Mouse (Mus musculus): Measurements from ENCODE around the gene Hist2h2be. TPM values are rescaled to one million over a fixed set of nuclear protein-coding genes. Genes with fewer than 3 reads are reported as not detected.

The Hist2h2be gene
- polyA plus RNA-seq, 1 experiment from 2014 or later, result 11.1 TPM

GRCm38 (mm10) chr3:96222774-96223173 lies 1.9 kb downstream of the Hist2h2be start:
- ATAC-seq (ENCODE audit: low FRiP score, low TSS enrichment), result no peak
- H3K36me3 ChIP-seq (ENCODE audit: insufficient read depth, low read length), result no peaks in the 10 kb centered on the region
- 88% methylated on average over 4 of the region's 4 CpGs for WGBS
- peak overlapping the region; percentile 72; the same call in 1 of the 2 replicates for H3K4me3 ChIP-seq (ENCODE audit: low read length)
- no peaks in the 10 kb centered on the region for H3K27me3 ChIP-seq (ENCODE audit: insufficient read depth, low read length)
- H3K4me2 ChIP-seq (replicated peaks; ENCODE audit: low read depth, low read length), result peak overlapping the region; percentile 77
- H3K9me3 ChIP-seq (ENCODE audit: low read length), result no peaks in the 10 kb centered on the region
- H3K27ac ChIP-seq (ENCODE audit: low read length), result no peak overlapping the region
- H3K4me1 ChIP-seq (ENCODE audit: insufficient read depth, low read length), result peaks cover 59% of the 10 kb centered on the region
- 0 out of 2 replicates have a peak overlapping the region, but pooled peaks have one; percentile 67 for H3K9ac ChIP-seq (replicated peaks; ENCODE audit: low read length)

GRCm38 (mm10) chr3:96225421-96225820 lies 4.5 kb downstream of the Hist2h2be start:
- 14% methylated on average over 2 of the region's 2 CpGs for WGBS
- H3K27ac ChIP-seq (ENCODE audit: low read length), result no peak overlapping the region
- H3K36me3 ChIP-seq (ENCODE audit: insufficient read depth, low read length), result no peaks in the 10 kb centered on the region

GRCm38 (mm10) chr3:96226695-96227648 lies 6.1 kb downstream of the Hist2h2be start:
- H3K27ac ChIP-seq (ENCODE audit: low read length), result no peak overlapping the region
- H3K4me3 ChIP-seq (ENCODE audit: low read length), result no peak overlapping the region
- H3K9ac ChIP-seq (replicated peaks; ENCODE audit: low read length), result no peak overlapping the region
- no peaks in the 10 kb centered on the region for H3K9me3 ChIP-seq (ENCODE audit: low read length)
- no peaks in the 10 kb centered on the region for H3K36me3 ChIP-seq (ENCODE audit: insufficient read depth, low read length)
- no peak for ATAC-seq (ENCODE audit: low FRiP score, low TSS enrichment)
- H3K27me3 ChIP-seq (ENCODE audit: insufficient read depth, low read length), result no peaks in the 10 kb centered on the region
- H3K4me1 ChIP-seq (ENCODE audit: insufficient read depth, low read length), result peaks cover 48% of the 10 kb centered on the region
- no peak overlapping the region for H3K4me2 ChIP-seq (replicated peaks; ENCODE audit: low read depth, low read length)
- 61% methylated on average over 8 of the region's 8 CpGs for WGBS

More at GRCm38 (mm10) chr3:96225421-96225820, 4.5 kb downstream of the Hist2h2be start:
- H3K27me3 ChIP-seq (ENCODE audit: insufficient read depth, low read length), result no peaks in the 10 kb centered on the region
- H3K4me1 ChIP-seq (ENCODE audit: insufficient read depth, low read length), result peaks cover 55% of the 10 kb centered on the region
- H3K4me3 ChIP-seq (ENCODE audit: low read length), result no peak overlapping the region
- no peak overlapping the region for H3K9ac ChIP-seq (replicated peaks; ENCODE audit: low read length)
- ATAC-seq (ENCODE audit: low FRiP score, low TSS enrichment), result no peak
- no peaks in the 10 kb centered on the region for H3K9me3 ChIP-seq (ENCODE audit: low read length)
- H3K4me2 ChIP-seq (replicated peaks; ENCODE audit: low read depth, low read length), result 0 out of 2 replicates have a peak overlapping the region, but pooled peaks have one; percentile 4

- no peaks in the 10 kb centered on the region for H3K27me3 ChIP-seq (ENCODE audit: insufficient read depth, low read length)
- ATAC-seq (ENCODE audit: low FRiP score, low TSS enrichment), result no peak
- H3K9ac ChIP-seq (replicated peaks; ENCODE audit: low read length), result no peak overlapping the region
- no peaks in the 10 kb centered on the region for H3K9me3 ChIP-seq (ENCODE audit: low read length)
- no peaks in the 10 kb centered on the region for H3K36me3 ChIP-seq (ENCODE audit: insufficient read depth, low read length)
- 65% methylated on average over 2 of the region's 2 CpGs for WGBS
- H3K4me1 ChIP-seq (ENCODE audit: insufficient read depth, low read length), result peaks cover 31% of the 10 kb centered on the region
- H3K4me2 ChIP-seq (replicated peaks; ENCODE audit: low read depth, low read length), result no peak overlapping the region
- H3K4me3 ChIP-seq (ENCODE audit: low read length), result no peak overlapping the region
- no peak overlapping the region for H3K27ac ChIP-seq (ENCODE audit: low read length)
These were observed 7.9 kb downstream of the Hist2h2be start for GRCm38 (mm10) chr3:96228828-96229227.

GRCm38 (mm10) chr3:96230404-96230803 lies 9.5 kb downstream of the Hist2h2be start:
- WGBS, result 76% methylated on average over 2 of the region's 2 CpGs
- no peaks in the 10 kb centered on the region for H3K9me3 ChIP-seq (ENCODE audit: low read length)
- H3K4me3 ChIP-seq (ENCODE audit: low read length), result no peak overlapping the region
- no peaks in the 10 kb centered on the region for H3K27me3 ChIP-seq (ENCODE audit: insufficient read depth, low read length)
- H3K27ac ChIP-seq (ENCODE audit: low read length), result no peak overlapping the region
- no peak overlapping the region for H3K4me2 ChIP-seq (replicated peaks; ENCODE audit: low read depth, low read length)
- H3K9ac ChIP-seq (replicated peaks; ENCODE audit: low read length), result no peak overlapping the region
- H3K36me3 ChIP-seq (ENCODE audit: insufficient read depth, low read length), result no peaks in the 10 kb centered on the region
- no peak for ATAC-seq (ENCODE audit: low FRiP score, low TSS enrichment)
- H3K4me1 ChIP-seq (ENCODE audit: insufficient read depth, low read length), result peaks cover 17% of the 10 kb centered on the region; the same call in 1 of the 2 replicates

- Histone ChIP-seq H3K4me2 (replicated peaks; ENCODE audit: low read depth, low read length) (no peak overlapping the region), H3K4me3 (ENCODE audit: low read length) (no peak overlapping the region), H3K9ac (replicated peaks; ENCODE audit: low read length) (no peak overlapping the region), H3K4me1 (ENCODE audit: insufficient read depth, low read length) (peaks cover 10% of the 10 kb centered on the region; the same call in 1 of the 2 replicates), H3K27ac (ENCODE audit: low read length) (no peak overlapping the region), H3K9me3 (ENCODE audit: low read length) (no peaks in the 10 kb centered on the region), H3K36me3 (ENCODE audit: insufficient read depth, low read length) (no peaks in the 10 kb centered on the region), H3K27me3 (ENCODE audit: insufficient read depth, low read length) (no peaks in the 10 kb centered on the region)
- ATAC-seq (ENCODE audit: low FRiP score, low TSS enrichment), result no peak
- WGBS, result 81% methylated on average over 4 of the region's 4 CpGs
These were observed 10.2 kb downstream of the Hist2h2be start for GRCm38 (mm10) chr3:96230910-96231757.

- ATAC-seq (ENCODE audit: low FRiP score, low TSS enrichment), result no peak
- H3K4me3 ChIP-seq (ENCODE audit: low read length), result no peak overlapping the region
- peaks cover 10% of the 10 kb centered on the region for H3K4me1 ChIP-seq (ENCODE audit: insufficient read depth, low read length)
- H3K36me3 ChIP-seq (ENCODE audit: insufficient read depth, low read length), result no peaks in the 10 kb centered on the region
- WGBS, result 66% methylated on average over 2 of the region's 2 CpGs
- no peak overlapping the region for H3K27ac ChIP-seq (ENCODE audit: low read length)
- no peaks in the 10 kb centered on the region for H3K27me3 ChIP-seq (ENCODE audit: insufficient read depth, low read length)
- no peak overlapping the region for H3K9ac ChIP-seq (replicated peaks; ENCODE audit: low read length)
- H3K4me2 ChIP-seq (replicated peaks; ENCODE audit: low read depth, low read length), result no peak overlapping the region
- H3K9me3 ChIP-seq (ENCODE audit: low read length), result no peaks in the 10 kb centered on the region
These were observed 10.8 kb downstream of the Hist2h2be start for GRCm38 (mm10) chr3:96231758-96232120.

GRCm38 (mm10) chr3:96234914-96235313 lies 14.0 kb downstream of the Hist2h2be start:
- H3K4me3 ChIP-seq (ENCODE audit: low read length), result no peak overlapping the region
- no peaks in the 10 kb centered on the region for H3K36me3 ChIP-seq (ENCODE audit: insufficient read depth, low read length)
- H3K27me3 ChIP-seq (ENCODE audit: insufficient read depth, low read length), result no peaks in the 10 kb centered on the region
- no peaks in the 10 kb centered on the region for H3K9me3 ChIP-seq (ENCODE audit: low read length)
- 85% methylated on average over 2 of the region's 2 CpGs for WGBS
- H3K9ac ChIP-seq (replicated peaks; ENCODE audit: low read length), result no peak overlapping the region
- no peak overlapping the region for H3K4me2 ChIP-seq (replicated peaks; ENCODE audit: low read depth, low read length)
- H3K4me1 ChIP-seq (ENCODE audit: insufficient read depth, low read length), result peaks cover 19% of the 10 kb centered on the region
- ATAC-seq (ENCODE audit: low FRiP score, low TSS enrichment), result no peak
- no peak overlapping the region for H3K27ac ChIP-seq (ENCODE audit: low read length)

GRCm38 (mm10) chr3:96235836-96236235 lies 14.9 kb downstream of the Hist2h2be start:
- Histone ChIP-seq H3K4me1 (ENCODE audit: insufficient read depth, low read length) (peaks cover 21% of the 10 kb centered on the region), H3K9ac (replicated peaks; ENCODE audit: low read length) (no peak overlapping the region), H3K27me3 (ENCODE audit: insufficient read depth, low read length) (no peaks in the 10 kb centered on the region), H3K27ac (ENCODE audit: low read length) (no peak overlapping the region), H3K4me2 (replicated peaks; ENCODE audit: low read depth, low read length) (no peak overlapping the region), H3K9me3 (ENCODE audit: low read length) (no peaks in the 10 kb centered on the region), H3K36me3 (ENCODE audit: insufficient read depth, low read length) (no peaks in the 10 kb centered on the region), H3K4me3 (ENCODE audit: low read length) (no peak overlapping the region)
- 21% methylated on average over 3 of the region's 3 CpGs for WGBS
- ATAC-seq (ENCODE audit: low FRiP score, low TSS enrichment), result no peak
